In the genomic region with DNA sequence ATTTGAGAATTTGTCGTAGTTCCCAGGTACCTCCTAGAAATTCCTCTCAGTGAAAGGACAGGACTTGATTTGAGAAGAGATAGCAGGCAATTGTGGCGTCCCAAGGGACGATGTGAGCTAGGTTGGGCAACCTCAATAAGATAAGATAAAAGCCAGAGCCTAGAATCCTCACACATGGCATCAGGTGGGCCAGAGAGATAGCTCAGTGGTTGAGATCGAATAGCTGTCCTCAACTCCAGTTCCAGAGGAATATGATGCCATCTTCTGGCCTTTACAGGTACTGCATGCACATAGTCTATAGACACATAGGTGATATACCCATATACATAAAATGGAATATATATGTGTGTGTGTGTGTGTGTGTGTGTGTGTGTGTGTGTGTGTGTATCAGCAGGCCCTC, we compare ENCODE assay signal across 9 mouse cellular contexts. TPM values are rescaled to one million over a fixed set of nuclear protein-coding genes. Genes with fewer than 3 reads are reported as not detected.
A peak's percentile ranks its signal among the peaks of the same experiment; 100 is the strongest.
DNase-seq lines count a peak whose midpoint lies in the region; ATAC-seq and TF ChIP-seq lines count a peak whose summit lies in the region.
"Had no signal": no experiment of that assay in that cellular context is flagged by ENCODE, and none has a peak within 500 bp of the region (broad histone marks: within the 10 kb centered on the region; RNA-seq: fewer than 3 reads in every experiment).

No protein-coding gene starts in this region.

- no peak overlapping the region for H3K4me3 ChIP-seq in kidney, postnatal 0 days (replicated peaks; ENCODE audit: low read depth, low read length)
- no peak overlapping the region for H3K4me3 ChIP-seq in embryonic facial prominence, embryonic 11.5 days (ENCODE audit: low read depth, low read length)
- H3K4me3 ChIP-seq: erythroblast, embryonic 14.5 days; lung, embryonic 15.5 days had no signal

- peak; percentile 48 for DNase-seq in kidney, postnatal 0 days (ENCODE audit: low spot score)
- DNase-seq in kidney, adult 8-10 months: no peak
- peak; percentile 39 for DNase-seq in CD4-positive helper T cell, adult 2 months (ENCODE audit: low read depth, low spot score)
- DNase-seq in MEL-GATA-1-ER (ENCODE audit: extremely low read depth, low read depth): peak; percentile 73
- peak; percentile 53 for DNase-seq in embryonic facial prominence, embryonic 11.5 days (ENCODE audit: low spot score)
- DNase-seq in mesoderm, embryonic 11.5 days (ENCODE audit: low read depth, low spot score): peak; percentile 59
- no peak for DNase-seq in ovary, postnatal 10 days (ENCODE audit: low spot score)

- H3K27me3 ChIP-seq in kidney, postnatal 0 days (ENCODE audit: insufficient read depth, low read length): no peaks in the 10 kb centered on the region
- no peaks in the 10 kb centered on the region for H3K27me3 ChIP-seq in embryonic facial prominence, embryonic 11.5 days (ENCODE audit: control insufficient read depth, insufficient read depth, low read length)
- H3K27me3 ChIP-seq: lung, embryonic 15.5 days had no signal

- H3K9me3 ChIP-seq in kidney, postnatal 0 days (replicated peaks; ENCODE audit: low read length): no peaks in the 10 kb centered on the region
- H3K9me3 ChIP-seq in embryonic facial prominence, embryonic 11.5 days (replicated peaks; ENCODE audit: control insufficient read depth, low read length): no peaks in the 10 kb centered on the region
- H3K9me3 ChIP-seq: lung, embryonic 15.5 days had no signal

- H3K36me3 ChIP-seq in kidney, postnatal 0 days (ENCODE audit: insufficient read depth, low read length): no peaks in the 10 kb centered on the region
- no peaks in the 10 kb centered on the region for H3K36me3 ChIP-seq in embryonic facial prominence, embryonic 11.5 days (replicated peaks; ENCODE audit: control insufficient read depth, insufficient read depth, low read depth, low read length)
- H3K36me3 ChIP-seq: lung, embryonic 15.5 days had no signal

- ATAC-seq in kidney, postnatal 0 days (replicated peaks; ENCODE audit: low FRiP score, low read depth): no peak
- no peak for ATAC-seq in embryonic facial prominence, embryonic 11.5 days (replicated peaks; ENCODE audit: insufficient number of reproducible peaks, low FRiP score, low TSS enrichment, low read depth)

- no peak overlapping the region for H3K4me2 ChIP-seq in kidney, postnatal 0 days (ENCODE audit: low read length)
- no peak overlapping the region for H3K4me2 ChIP-seq in embryonic facial prominence, embryonic 11.5 days (ENCODE audit: low read depth, low read length)
- H3K4me2 ChIP-seq: lung, embryonic 15.5 days had no signal

- 58% methylated on average over 4 of the region's 4 CpGs for WGBS in kidney, postnatal 0 days
- WGBS in embryonic facial prominence, embryonic 11.5 days: 53% methylated on average over 4 of the region's 4 CpGs

- no peaks in the 10 kb centered on the region for H3K4me1 ChIP-seq in kidney, postnatal 0 days (replicated peaks; ENCODE audit: insufficient read depth, low read length)
- H3K4me1 ChIP-seq in embryonic facial prominence, embryonic 11.5 days (ENCODE audit: control insufficient read depth, insufficient read depth, low read length): no peaks in the 10 kb centered on the region
- H3K4me1 ChIP-seq: lung, embryonic 15.5 days had no signal

- no peak overlapping the region for H3K27ac ChIP-seq in kidney, postnatal 0 days
- H3K27ac ChIP-seq in embryonic facial prominence, embryonic 11.5 days (replicated peaks; ENCODE audit: low read depth, low read length): no peak overlapping the region
- H3K27ac ChIP-seq: lung, embryonic 15.5 days had no signal

- TF ChIP-seq CTCF in kidney, postnatal 0 days (IDR thresholded peaks at IDR 0.05; ENCODE audit: low read depth): peak; percentile 77

- H3K9ac ChIP-seq in kidney, postnatal 0 days (ENCODE audit: low read depth, low read length): no peak overlapping the region
- no peak overlapping the region for H3K9ac ChIP-seq in embryonic facial prominence, embryonic 11.5 days (replicated peaks; ENCODE audit: low read length)
- H3K9ac ChIP-seq: lung, embryonic 15.5 days had no signal

RNA-seq across cellular contexts. Expression of a gene that starts 2.0 kb away (rescaled TPM):
- polyA plus RNA-seq in kidney, postnatal 0 days (2015; fragmentation: Nextera tagmentation; extraction: Ambion mirVana): 7.1 and 7.8 TPM in 2 replicates
- polyA plus RNA-seq in embryonic facial prominence, embryonic 11.5 days (2014; fragmentation: Nextera tagmentation; extraction: Ambion mirVana): 1.2 and 1.9 TPM in 2 replicates
- polyA plus RNA-seq: erythroblast, embryonic 14.5 days had no signal

RNA-seq across cellular contexts. Expression of a gene that starts 16.8 kb away (rescaled TPM):
- polyA plus RNA-seq in kidney, postnatal 0 days (2015; fragmentation: Nextera tagmentation; extraction: Ambion mirVana): 37.9 and 38.8 TPM in 2 replicates
- polyA plus RNA-seq in embryonic facial prominence, embryonic 11.5 days (2014; fragmentation: Nextera tagmentation; extraction: Ambion mirVana): 36.6 and 42.0 TPM in 2 replicates

Comparison
In these comparisons a context has a peak if more than half of its experiments do, and no peak if none do; other contexts are left out.
1. DNase-seq: peak in kidney, postnatal 0 days (single experiment), CD4-positive helper T cell, adult 2 months (single experiment), MEL-GATA-1-ER (single experiment), embryonic facial prominence, embryonic 11.5 days (single experiment) and mesoderm, embryonic 11.5 days (single experiment); none in kidney, adult 8-10 months (0 of 2) and ovary, postnatal 10 days (single experiment).